Mouse (Mus musculus): ENCODE results near the gene Stox2. TPM values are rescaled to one million over a fixed set of nuclear protein-coding genes. Genes with fewer than 3 reads are reported as not detected.
"Not testable (repeated sequence)": the region's sequence is repeated elsewhere in the genome, so short reads cannot be mapped to it uniquely, and the experiment has no call there.

The Stox2 gene
- total and polyA plus RNA-seq, 2 experiments from 2014 or later, result 36.3 to 94.5 TPM

DNA sequence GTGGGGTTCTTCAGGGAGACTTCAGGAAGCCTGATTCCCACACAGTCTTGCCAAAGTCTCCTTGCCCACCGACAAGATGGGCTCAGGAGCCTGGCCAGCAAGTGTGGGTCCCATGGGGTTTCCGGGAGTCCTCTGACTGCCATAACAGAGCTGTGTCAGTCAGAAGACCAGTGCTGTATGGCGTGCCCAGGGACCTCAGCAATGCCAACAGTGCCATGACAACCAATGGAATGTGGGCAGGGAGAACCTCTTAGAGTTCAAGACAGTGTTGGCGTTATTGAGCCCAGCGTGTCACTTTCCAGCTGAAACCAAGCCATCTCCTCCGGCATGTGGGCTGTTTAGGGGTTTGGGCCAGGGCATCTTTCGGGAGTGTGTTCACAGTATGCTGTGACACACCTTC, 33.9 kb upstream of the Stox2 start:
- DNase-seq (ENCODE audit: low spot score), result peak; percentile 75
- TF ChIP-seq CTCF (IDR thresholded peaks at IDR 0.05; ENCODE audit: low read depth), result no peak
- no peak overlapping the region for H3K4me3 ChIP-seq (ENCODE audit: low read length)
- H3K27me3 ChIP-seq (ENCODE audit: insufficient read depth, low read length), result no peaks in the 10 kb centered on the region
- no peak overlapping the region for H3K9ac ChIP-seq (replicated peaks; ENCODE audit: low read length)
- no peaks in the 10 kb centered on the region for H3K4me1 ChIP-seq (ENCODE audit: insufficient read depth, low read length)
- no peak overlapping the region for H3K4me2 ChIP-seq (ENCODE audit: low read depth, low read length)
- peak; percentile 93 for ATAC-seq
- WGBS, result 46% methylated on average over 7 of the region's 7 CpGs
- H3K36me3 ChIP-seq (ENCODE audit: insufficient read depth, low read length), result no peaks in the 10 kb centered on the region
- no peaks in the 10 kb centered on the region for H3K9me3 ChIP-seq (ENCODE audit: low read length)
- H3K27ac ChIP-seq, result no peak overlapping the region

DNA sequence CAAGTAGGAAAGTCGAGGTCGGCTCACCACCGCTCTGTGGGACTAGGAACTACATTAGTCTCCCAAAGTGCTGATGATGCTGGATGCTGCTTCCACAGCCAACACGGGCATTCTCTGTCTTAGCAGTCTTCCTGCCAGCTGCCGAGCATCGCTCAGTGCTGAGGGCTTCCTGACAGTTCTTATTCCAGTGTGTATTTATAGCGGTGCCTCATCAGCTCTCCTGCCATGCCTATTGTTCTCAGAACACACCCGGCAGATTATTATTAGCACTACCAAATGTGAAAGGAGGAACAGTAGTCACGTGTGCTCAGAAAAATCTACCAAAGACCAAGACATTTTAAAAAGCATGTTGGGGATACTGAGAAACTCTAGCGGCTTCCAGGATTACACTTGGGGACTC, 15.5 kb upstream of the Stox2 start:
- H3K9me3 ChIP-seq (ENCODE audit: low read length), result 0 out of 2 replicates have a peak, but pooled peaks cover 3% of the 10 kb centered on the region
- H3K4me2 ChIP-seq (ENCODE audit: low read depth, low read length), result no peak overlapping the region
- WGBS, result 70% methylated on average over 10 of the region's 10 CpGs
- H3K4me3 ChIP-seq (ENCODE audit: low read length), result no peak overlapping the region
- no peak for ATAC-seq
- H3K9ac ChIP-seq (replicated peaks; ENCODE audit: low read length), result no peak overlapping the region
- no peaks in the 10 kb centered on the region for H3K27me3 ChIP-seq (ENCODE audit: insufficient read depth, low read length)
- H3K4me1 ChIP-seq (ENCODE audit: insufficient read depth, low read length), result no peaks in the 10 kb centered on the region
- no peak overlapping the region for H3K27ac ChIP-seq
- DNase-seq (ENCODE audit: low spot score), result no peak
- no peaks in the 10 kb centered on the region for H3K36me3 ChIP-seq (ENCODE audit: insufficient read depth, low read length)
- TF ChIP-seq CTCF (IDR thresholded peaks at IDR 0.05; ENCODE audit: low read depth), result no peak

DNA sequence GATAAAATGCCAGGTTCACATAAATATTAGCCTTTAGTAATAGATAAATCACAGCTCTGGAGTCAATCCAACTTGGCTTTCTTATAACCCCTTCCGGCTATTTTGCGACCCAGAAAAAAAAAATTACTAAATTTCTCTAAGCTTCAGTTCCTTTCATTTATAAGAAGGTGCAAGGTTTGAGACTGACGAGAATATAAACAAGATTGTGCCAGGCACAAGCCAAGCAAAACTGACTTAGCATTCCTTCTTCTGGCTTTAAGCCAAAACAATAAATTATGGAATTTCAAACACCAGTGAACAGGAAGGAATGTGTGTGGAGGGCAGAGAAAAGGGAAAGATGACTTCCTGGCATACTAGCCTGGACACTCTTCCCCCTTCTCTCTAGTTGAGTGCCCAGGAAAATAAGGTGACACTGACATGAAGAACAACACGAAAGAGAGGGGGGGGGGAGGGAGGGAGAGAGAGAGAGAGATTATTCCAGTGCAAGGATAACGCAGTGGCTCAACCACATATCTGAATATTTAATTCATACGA, 13.1 kb upstream of the Stox2 start:
- Histone ChIP-seq H3K27me3 (ENCODE audit: insufficient read depth, low read length) (no peaks in the 10 kb centered on the region), H3K4me3 (ENCODE audit: low read length) (no peak overlapping the region), H3K9me3 (ENCODE audit: low read length) (0 out of 2 replicates have a peak, but pooled peaks cover 3% of the 10 kb centered on the region), H3K4me2 (ENCODE audit: low read depth, low read length) (no peak overlapping the region), H3K9ac (replicated peaks; ENCODE audit: low read length) (no peak overlapping the region), H3K4me1 (ENCODE audit: insufficient read depth, low read length) (no peaks in the 10 kb centered on the region), H3K27ac (no peak overlapping the region), H3K36me3 (ENCODE audit: insufficient read depth, low read length) (no peaks in the 10 kb centered on the region)
- ATAC-seq (no peak), DNase-seq (ENCODE audit: low spot score) (no peak)
- no peak for TF ChIP-seq CTCF (IDR thresholded peaks at IDR 0.05; ENCODE audit: low read depth)
- 81% methylated on average over 6 of the region's 6 CpGs for WGBS

DNA sequence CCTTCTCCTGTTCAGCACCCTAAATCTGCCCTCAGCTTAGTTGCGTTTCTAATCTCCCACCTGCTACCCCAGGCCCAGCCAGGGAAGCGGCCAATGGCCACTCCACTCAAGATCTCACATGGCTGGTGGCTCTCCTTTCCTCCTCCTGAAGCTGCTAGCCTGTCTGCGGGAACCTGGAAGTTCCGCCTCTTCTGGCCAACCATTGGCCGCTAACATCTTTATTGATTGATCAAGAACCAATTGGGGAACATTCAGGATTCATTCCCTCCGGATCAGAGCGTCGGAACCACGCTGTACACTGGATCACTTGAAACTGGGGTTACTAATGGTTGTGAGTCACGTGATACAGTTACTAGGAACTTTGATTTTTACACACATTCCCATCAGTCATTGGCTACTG, 12.4 kb upstream of the Stox2 start:
- ATAC-seq, result no peak
- 96% methylated on average over 10 of the region's 10 CpGs for WGBS
- no peaks in the 10 kb centered on the region for H3K27me3 ChIP-seq (ENCODE audit: insufficient read depth, low read length)
- no peak overlapping the region for H3K27ac ChIP-seq
- H3K9me3 ChIP-seq (ENCODE audit: low read length), result 0 out of 2 replicates have a peak, but pooled peaks cover 3% of the 10 kb centered on the region
- H3K36me3 ChIP-seq (ENCODE audit: insufficient read depth, low read length), result no peaks in the 10 kb centered on the region
- H3K9ac ChIP-seq (replicated peaks; ENCODE audit: low read length), result no peak overlapping the region
- no peak overlapping the region for H3K4me3 ChIP-seq (ENCODE audit: low read length)
- no peak for TF ChIP-seq CTCF (IDR thresholded peaks at IDR 0.05; ENCODE audit: low read depth)
- no peak overlapping the region for H3K4me2 ChIP-seq (ENCODE audit: low read depth, low read length)
- DNase-seq (ENCODE audit: low spot score), result no peak
- H3K4me1 ChIP-seq (ENCODE audit: insufficient read depth, low read length), result no peaks in the 10 kb centered on the region

DNA sequence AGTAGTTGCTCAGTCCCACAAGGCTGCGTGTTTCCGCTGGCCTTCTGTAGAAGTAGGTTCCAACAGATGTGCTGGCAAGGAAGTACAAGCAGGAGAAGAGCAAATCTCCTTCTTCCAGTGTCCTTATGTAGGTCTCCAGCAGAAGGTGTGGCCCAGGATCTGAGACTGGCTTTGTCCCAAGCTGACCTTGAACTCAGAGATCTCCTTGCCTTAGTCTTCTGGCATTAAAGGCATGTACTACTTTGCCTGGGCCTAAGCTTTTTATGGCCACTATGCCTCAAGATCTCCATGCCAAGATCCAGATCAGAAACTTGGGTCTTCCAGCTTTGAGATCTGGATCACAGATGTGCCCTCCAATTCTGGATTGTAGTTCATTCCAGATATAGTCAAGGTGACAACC, 3.0 kb upstream of the Stox2 start:
- not testable (repeated sequence) for H3K9ac ChIP-seq (replicated peaks; ENCODE audit: low read length); H3K4me3 ChIP-seq (ENCODE audit: low read length); H3K4me2 ChIP-seq (ENCODE audit: low read depth, low read length); H3K27ac ChIP-seq; DNase-seq (ENCODE audit: low spot score); H3K36me3 ChIP-seq (ENCODE audit: insufficient read depth, low read length); H3K27me3 ChIP-seq (ENCODE audit: insufficient read depth, low read length); ATAC-seq; H3K9me3 ChIP-seq (ENCODE audit: low read length); H3K4me1 ChIP-seq (ENCODE audit: insufficient read depth, low read length)
- 90% methylated on average over 2 of the region's 2 CpGs for WGBS

DNA sequence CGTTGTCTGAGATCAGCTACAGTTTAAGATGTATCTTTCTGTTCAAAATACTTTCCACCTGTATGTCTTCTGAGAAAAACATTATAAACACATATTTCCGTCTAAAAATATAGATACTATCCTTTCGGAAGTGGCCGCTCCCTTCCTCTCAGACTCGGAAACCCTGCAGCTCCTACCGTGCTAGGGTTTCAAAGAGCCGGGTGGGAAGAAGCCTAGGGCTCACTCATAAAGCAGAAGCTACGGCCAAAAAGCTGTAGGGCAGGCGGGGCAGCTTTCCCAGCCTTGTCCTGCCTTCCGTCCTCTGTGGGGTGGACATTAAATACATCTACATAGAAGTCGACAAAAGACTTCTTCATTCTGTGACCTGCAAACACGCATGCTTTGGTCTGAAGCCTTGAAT, 6.9 kb downstream of the Stox2 start:
- no peaks in the 10 kb centered on the region for H3K4me1 ChIP-seq (ENCODE audit: insufficient read depth, low read length)
- no peaks in the 10 kb centered on the region for H3K27me3 ChIP-seq (ENCODE audit: insufficient read depth, low read length)
- 51% methylated on average over 12 of the region's 12 CpGs for WGBS
- DNase-seq (ENCODE audit: low spot score) (no peak), ATAC-seq (no peak)
- H3K36me3 ChIP-seq (ENCODE audit: insufficient read depth, low read length), result no peaks in the 10 kb centered on the region
- H3K9me3 ChIP-seq (ENCODE audit: low read length), result no peaks in the 10 kb centered on the region
- H3K4me3 ChIP-seq (ENCODE audit: low read length), result no peak overlapping the region
- no peak overlapping the region for H3K27ac ChIP-seq
- H3K4me2 ChIP-seq (ENCODE audit: low read depth, low read length), result no peak overlapping the region
- no peak for TF ChIP-seq CTCF (IDR thresholded peaks at IDR 0.05; ENCODE audit: low read depth)
- no peak overlapping the region for H3K9ac ChIP-seq (replicated peaks; ENCODE audit: low read length)

DNA sequence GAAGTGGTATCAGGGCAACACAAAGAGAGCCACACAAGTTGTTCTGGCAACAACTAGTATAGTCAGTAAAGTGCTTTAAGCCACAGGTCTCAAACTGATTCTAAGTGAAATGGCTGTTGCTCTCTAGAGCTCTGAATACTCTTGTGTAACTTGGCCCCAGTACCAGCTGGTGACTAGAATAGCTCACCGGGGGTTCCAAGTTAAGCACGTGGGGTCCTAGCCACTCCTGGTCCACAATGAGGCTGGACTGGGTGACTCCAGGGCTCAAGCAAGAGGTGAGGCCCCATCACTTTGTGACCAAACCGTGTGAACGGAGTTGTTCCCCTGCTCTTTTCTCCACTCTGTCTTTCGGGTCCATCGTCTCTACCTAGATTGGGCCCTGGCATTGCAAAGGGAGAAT, 8.2 kb downstream of the Stox2 start:
- ATAC-seq (no peak), DNase-seq (ENCODE audit: low spot score) (no peak)
- 84% methylated on average over 6 of the region's 6 CpGs for WGBS
- H3K4me1 ChIP-seq (ENCODE audit: insufficient read depth, low read length), result no peaks in the 10 kb centered on the region
- H3K27ac ChIP-seq, result no peak overlapping the region
- H3K36me3 ChIP-seq (ENCODE audit: insufficient read depth, low read length), result no peaks in the 10 kb centered on the region
- no peaks in the 10 kb centered on the region for H3K9me3 ChIP-seq (ENCODE audit: low read length)
- no peak overlapping the region for H3K4me3 ChIP-seq (ENCODE audit: low read length)
- H3K27me3 ChIP-seq (ENCODE audit: insufficient read depth, low read length), result no peaks in the 10 kb centered on the region
- TF ChIP-seq CTCF (IDR thresholded peaks at IDR 0.05; ENCODE audit: low read depth), result no peak
- H3K9ac ChIP-seq (replicated peaks; ENCODE audit: low read length), result no peak overlapping the region
- H3K4me2 ChIP-seq (ENCODE audit: low read depth, low read length), result no peak overlapping the region

All from hindbrain, postnatal 0 days (tissue).